Mouse (Mus musculus): ENCODE data around the gene Fchsd2. TPM values are rescaled to one million over a fixed set of nuclear protein-coding genes. Genes with fewer than 3 reads are reported as not detected.

The Fchsd2 gene
- total RNA-seq, 2 experiments from 2014 or later = 28.9 to 31.3 TPM

GRCm38 (mm10) chr7:101163878-101164277, 71.2 kb downstream of the Fchsd2 start:
- intact Hi-C loops (cut with DNase I) = no loop called here
- DNase-seq = no peak

GRCm38 (mm10) chr7:101166568-101166967, 73.9 kb downstream of the Fchsd2 start:
- intact Hi-C loops (cut with DNase I) = no loop called here
- no peak for DNase-seq

DNA sequence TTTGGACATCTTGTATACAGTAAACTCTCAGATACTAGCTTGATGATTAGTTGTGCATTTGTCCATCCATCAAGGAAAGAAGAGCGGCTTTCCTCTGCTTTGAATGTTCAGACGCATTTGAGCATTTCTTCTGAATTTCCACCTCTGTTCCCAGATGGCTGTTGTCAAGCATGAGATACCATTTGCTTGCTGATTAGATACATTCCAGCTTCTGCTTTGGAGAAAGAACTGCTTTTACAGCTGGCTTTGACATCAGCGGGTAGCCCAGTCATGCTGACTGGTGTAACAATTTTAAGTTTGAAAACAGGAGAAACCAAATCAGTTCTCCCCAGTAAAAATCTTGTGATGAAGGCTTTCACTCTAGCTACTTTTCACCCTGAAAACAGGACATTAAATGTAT, 77.8 kb downstream of the Fchsd2 start:
- peak in 1 of 2 experiments; percentile 31 for DNase-seq
- intact Hi-C loops (cut with DNase I) = no loop called here

GRCm38 (mm10) chr7:101171002-101171401, 78.3 kb downstream of the Fchsd2 start:
- intact Hi-C loops (cut with DNase I) = no loop called here
- DNase-seq = no peak

DNA sequence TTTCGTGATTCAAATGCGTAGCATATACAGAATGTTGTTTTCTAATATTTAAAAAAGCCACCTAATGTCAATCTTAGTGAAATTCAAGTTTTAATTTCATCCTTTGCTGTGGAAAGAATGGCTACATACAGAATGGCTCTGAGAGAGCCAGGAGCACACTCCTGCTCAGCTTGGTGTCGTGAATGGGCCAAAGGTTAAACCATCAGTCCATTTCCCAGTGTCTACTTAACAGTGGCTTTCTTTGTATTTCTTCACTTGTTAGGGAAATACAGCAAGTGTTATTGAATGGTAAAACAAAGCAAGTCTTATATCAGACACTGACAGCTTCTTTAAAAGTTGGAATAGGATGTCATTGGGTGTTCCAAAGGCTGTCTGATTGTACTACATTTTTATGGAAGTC, 80.7 kb downstream of the Fchsd2 start:
- intact Hi-C loops (cut with DNase I) = no loop called here
- DNase-seq = no peak

- intact Hi-C loops (cut with DNase I) = no loop called here
- no peak for DNase-seq
These were observed 86.1 kb downstream of the Fchsd2 start for GRCm38 (mm10) chr7:101178751-101179150.

- intact Hi-C loops (cut with DNase I) = no loop called here
- DNase-seq = no peak
These were observed 98.8 kb downstream of the Fchsd2 start for GRCm38 (mm10) chr7:101191326-101191969.

GRCm38 (mm10) chr7:101210826-101211225, 118.2 kb downstream of the Fchsd2 start:
- intact Hi-C loops (cut with DNase I) = no loop called here

DNA sequence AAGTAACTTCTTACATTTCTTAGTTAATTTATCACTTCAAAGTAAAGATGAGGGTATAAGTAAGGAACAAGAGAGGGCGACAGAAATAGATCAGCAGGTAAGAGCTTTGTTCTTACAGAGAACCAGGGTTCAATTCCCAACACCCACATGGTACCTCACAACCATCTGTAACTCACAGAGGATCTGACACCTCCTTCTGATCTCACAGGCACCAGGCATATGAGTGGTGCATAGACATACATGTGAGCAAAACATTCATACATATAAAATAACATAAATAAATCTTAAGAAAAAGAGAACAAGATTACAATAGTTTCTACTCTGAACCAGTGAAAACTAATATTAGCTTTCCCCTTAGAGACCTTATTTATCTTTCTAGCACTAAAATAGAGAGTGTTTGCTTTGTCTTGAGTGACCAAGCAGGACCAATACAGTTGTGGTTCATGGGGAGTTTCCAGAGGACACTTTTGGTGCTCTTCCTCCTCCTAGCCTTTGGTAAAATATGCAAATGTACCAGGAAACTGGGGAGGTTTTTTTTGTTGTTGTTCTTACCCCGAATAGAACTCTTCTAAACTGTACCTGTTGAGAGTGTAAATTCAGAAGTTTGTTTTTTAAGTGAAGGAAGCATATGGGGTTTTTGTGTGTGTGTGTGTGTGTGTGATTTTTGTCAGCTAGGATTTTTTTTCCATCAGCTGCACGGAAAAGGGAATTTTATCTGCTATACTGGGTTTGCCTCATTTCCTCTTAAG, 121.0 kb downstream of the Fchsd2 start:
- no peak for DNase-seq
- intact Hi-C loops (cut with DNase I) = no loop called here

More at GRCm38 (mm10) chr7:101210826-101211225, 118.2 kb downstream of the Fchsd2 start:
- no peak for DNase-seq

DNA sequence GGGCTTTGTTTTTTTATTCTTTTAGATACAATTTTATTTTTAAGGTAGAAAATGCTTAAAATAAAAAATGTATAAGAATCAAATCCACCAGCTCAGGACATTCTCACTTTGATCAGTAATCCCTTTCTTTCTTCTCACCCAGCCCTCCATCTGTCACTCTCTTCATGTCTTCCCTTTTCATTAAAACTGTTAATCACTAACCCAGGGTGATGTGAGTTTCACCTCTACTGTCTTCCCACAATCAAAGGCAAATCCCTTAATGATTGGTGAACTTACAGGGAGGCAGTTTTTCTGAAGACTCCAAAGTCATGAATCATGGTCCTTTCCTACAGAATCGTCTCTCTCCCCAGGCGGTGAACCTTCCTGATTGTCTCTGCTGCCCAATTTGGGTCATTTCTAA, 124.1 kb downstream of the Fchsd2 start:
- no peak for DNase-seq
- intact Hi-C loops (cut with DNase I) = no loop called here

- DNase-seq = no peak
- intact Hi-C loops (cut with DNase I) = no loop called here
These were observed 130.8 kb downstream of the Fchsd2 start for GRCm38 (mm10) chr7:101223501-101223900.

- intact Hi-C loops (cut with DNase I) = no loop called here
- DNase-seq = no peak
These were observed 136.7 kb downstream of the Fchsd2 start for GRCm38 (mm10) chr7:101229336-101229735.

DNA sequence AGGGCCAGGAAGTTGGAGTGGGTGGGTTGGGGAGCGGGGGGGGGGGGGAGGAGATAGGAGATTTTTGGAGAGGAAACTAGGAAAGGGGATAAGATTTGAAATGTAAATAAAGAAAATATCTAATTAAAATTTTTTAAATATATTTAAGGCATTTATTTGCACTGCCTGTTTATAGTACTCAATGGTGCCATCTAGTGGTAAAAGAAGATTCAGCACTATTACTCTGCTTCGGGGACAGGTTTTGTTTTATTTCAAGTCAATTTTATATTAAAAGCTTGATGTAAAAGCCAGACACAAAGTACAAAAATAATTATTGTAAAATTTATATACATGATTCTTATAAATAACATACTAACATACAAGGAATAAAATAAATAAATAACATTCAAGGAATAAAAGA, 138.8 kb downstream of the Fchsd2 start:
- intact Hi-C loops (cut with DNase I) = loop anchor here (1.0 to 5.0 kb wide), 4 partner anchors 123 to 244 kb away; no protein-coding TSS in a partner anchor
- peak in 1 of 2 experiments; percentile 18 for DNase-seq

GRCm38 (mm10) chr7:101232716-101233115, 140.1 kb downstream of the Fchsd2 start:
- no peak for DNase-seq
- intact Hi-C loops (cut with DNase I) = loop anchor here (5.0 kb wide), 2 partner anchors 140 to 245 kb away; no protein-coding TSS in a partner anchor

- intact Hi-C loops (cut with DNase I) = no loop called here
- no peak for DNase-seq
These were observed 144.2 kb downstream of the Fchsd2 start for GRCm38 (mm10) chr7:101236712-101237473.

DNA sequence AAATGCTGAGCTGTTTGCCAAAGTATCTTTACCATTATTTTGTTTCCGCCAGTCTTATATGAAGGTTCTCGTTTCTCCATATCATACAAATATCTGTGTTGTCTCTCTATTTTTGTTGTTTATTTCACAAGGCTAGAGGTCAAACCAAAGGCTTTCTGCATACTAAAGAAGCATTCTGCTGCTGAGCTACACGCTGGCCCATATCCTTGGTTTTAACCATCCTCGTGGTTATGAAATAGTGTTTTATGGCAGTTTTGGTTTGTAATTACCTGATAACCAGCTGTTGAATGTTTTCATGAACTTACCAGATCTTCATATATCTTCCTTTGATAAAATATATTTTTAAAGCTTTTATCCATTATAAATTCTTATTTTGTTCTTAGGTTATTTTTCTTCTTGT, 156.1 kb downstream of the Fchsd2 start:
- no peak for DNase-seq
- intact Hi-C loops (cut with DNase I) = no loop called here

- intact Hi-C loops (cut with DNase I) = no loop called here
- no peak for DNase-seq
These were observed 156.5 kb downstream of the Fchsd2 start for GRCm38 (mm10) chr7:101249173-101249572.

DNA sequence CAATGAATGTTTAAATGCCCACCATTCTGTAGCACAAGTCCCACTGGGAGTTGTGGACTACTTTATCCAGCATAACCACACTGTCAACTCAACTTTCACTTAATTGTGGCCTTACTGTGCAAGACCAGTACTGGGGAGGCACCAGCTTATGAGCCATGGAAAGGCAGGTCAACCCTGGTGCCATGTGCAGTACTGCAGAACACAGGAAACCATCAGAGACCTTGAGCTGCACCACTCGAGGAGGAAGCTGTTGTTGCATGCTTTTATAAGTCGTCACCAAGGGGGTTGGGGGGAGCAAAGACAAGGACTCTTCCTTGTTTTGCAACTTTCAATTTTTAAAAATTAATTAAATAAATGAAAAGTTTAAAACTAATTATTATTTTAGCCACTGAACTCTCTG, 160.4 kb downstream of the Fchsd2 start:
- intact Hi-C loops (cut with DNase I) = no loop called here
- DNase-seq = no peak

DNA sequence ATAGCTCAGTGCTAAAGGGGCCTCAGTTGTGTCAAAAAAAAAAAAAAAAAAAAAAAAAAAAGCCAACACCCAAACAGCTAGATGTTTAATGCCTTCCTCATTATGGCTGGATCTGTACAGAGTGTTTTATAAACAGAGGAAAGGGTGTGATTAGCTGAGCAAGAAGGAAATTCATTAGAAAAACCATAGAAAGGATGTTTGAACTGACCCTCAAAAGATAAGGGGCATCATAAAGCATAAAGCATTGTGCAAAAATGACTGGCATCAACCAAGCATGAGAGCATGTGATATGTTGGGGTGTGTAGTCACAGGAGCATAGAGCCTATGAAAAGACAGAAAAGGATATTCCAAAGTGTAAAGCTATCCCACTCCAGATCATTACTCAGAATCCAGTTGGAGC, 165.8 kb downstream of the Fchsd2 start:
- intact Hi-C loops (cut with DNase I) = no loop called here
- DNase-seq = no peak

DNA sequence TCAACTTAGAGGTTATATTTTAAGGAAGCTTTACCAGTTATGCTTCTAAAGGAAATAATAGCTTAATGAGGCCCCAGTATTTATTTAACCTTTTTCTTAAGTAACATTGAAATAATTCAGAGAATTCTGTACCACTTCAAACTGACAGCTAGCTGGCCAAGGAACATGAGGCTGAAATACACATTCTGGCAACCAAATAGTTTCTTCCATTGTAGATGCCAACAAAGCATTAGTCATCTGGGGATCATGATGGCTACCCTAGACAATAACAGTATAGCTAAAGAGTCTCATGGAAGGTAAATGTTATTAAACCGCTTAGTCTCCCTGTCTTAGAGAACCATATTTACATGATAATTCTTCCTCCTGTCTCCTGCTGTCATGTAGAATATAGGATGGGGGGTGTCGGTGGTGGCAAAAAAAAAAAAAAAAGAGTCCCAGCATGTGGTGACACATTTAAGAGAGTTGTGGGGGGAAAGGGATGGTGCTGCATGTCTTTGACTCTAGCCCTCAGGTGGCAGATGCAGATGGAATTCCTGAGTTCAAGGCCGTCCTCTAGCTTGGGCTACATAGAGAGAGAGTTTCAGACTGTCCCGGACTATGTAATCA, 169.4 kb downstream of the Fchsd2 start:
- intact Hi-C loops (cut with DNase I) = no loop called here
- no peak for DNase-seq

DNA sequence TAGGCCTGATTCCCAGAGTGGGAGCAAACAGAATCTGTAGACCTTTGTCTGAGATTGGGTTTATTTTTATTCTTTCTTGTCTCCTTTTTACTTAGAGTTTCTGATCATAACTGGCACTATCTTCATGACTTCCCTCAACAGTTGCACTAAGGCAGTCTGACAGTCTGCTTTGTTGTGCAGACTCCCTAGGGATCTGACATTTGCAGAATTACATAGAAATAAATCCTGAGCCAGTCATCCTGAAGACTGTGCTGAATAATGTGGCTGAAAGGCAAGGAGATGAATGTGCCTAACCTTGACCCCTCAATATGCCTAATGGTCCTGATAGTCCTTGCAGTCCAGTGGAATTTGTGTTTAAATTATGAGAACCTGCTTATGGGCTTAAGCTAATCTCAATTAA, 170.8 kb downstream of the Fchsd2 start:
- intact Hi-C loops (cut with DNase I) = no loop called here
- no peak for DNase-seq

All from heart, postnatal 14 days (tissue).